Mouse (Mus musculus): ENCODE data around the gene Sema6d.
A peak's percentile ranks its signal among the peaks of the same experiment; 100 is the strongest.
"Not testable (repeated sequence)": the region's sequence is repeated elsewhere in the genome, so short reads cannot be mapped to it uniquely, and the experiment has no call there.

The Sema6d gene

GRCm38 (mm10) chr2:124298351-124298750 is 208.6 kb downstream of the Sema6d start:
- no peak for DNase-seq

- DNase-seq, result peak; percentile 7
Measured at GRCm38 (mm10) chr2:124298872-124299271, 209.1 kb downstream of the Sema6d start.

- no peak for DNase-seq
Measured at GRCm38 (mm10) chr2:124308605-124309004, 218.8 kb downstream of the Sema6d start.

GRCm38 (mm10) chr2:124309361-124310128 is 219.8 kb downstream of the Sema6d start:
- DNase-seq, result no peak

GRCm38 (mm10) chr2:124322528-124323215 is 232.9 kb downstream of the Sema6d start:
- DNase-seq, result no peak

GRCm38 (mm10) chr2:124324107-124324724 is 234.4 kb downstream of the Sema6d start:
- DNase-seq, result no peak

GRCm38 (mm10) chr2:124329473-124330130 is 239.8 kb downstream of the Sema6d start:
- DNase-seq, result no peak

GRCm38 (mm10) chr2:124332890-124333289 is 243.1 kb downstream of the Sema6d start:
- no peak for DNase-seq

- DNase-seq, result not testable (repeated sequence)
Measured at GRCm38 (mm10) chr2:124334655-124335054, 244.9 kb downstream of the Sema6d start.

- peak; percentile 40 for DNase-seq
Measured at GRCm38 (mm10) chr2:124338296-124338695, 248.5 kb downstream of the Sema6d start.

GRCm38 (mm10) chr2:124354191-124354590 is 264.4 kb downstream of the Sema6d start:
- DNase-seq, result no peak

GRCm38 (mm10) chr2:124354716-124355115 is 264.9 kb downstream of the Sema6d start:
- no peak for DNase-seq

GRCm38 (mm10) chr2:124369291-124369690 is 279.5 kb downstream of the Sema6d start:
- no peak for DNase-seq

GRCm38 (mm10) chr2:124369991-124370390 is 280.2 kb downstream of the Sema6d start:
- DNase-seq, result no peak

- no peak for DNase-seq
Measured at GRCm38 (mm10) chr2:124371363-124371762, 281.6 kb downstream of the Sema6d start.

GRCm38 (mm10) chr2:124385053-124385452 is 295.3 kb downstream of the Sema6d start:
- DNase-seq, result no peak

- no peak for DNase-seq
Measured at GRCm38 (mm10) chr2:124385722-124386121, 296.0 kb downstream of the Sema6d start.

GRCm38 (mm10) chr2:124388269-124388668 is 298.5 kb downstream of the Sema6d start:
- DNase-seq, result no peak

GRCm38 (mm10) chr2:124396733-124397132 is 307.0 kb downstream of the Sema6d start:
- no peak for DNase-seq

- no peak for DNase-seq
Measured at GRCm38 (mm10) chr2:124397304-124397703, 307.5 kb downstream of the Sema6d start.

GRCm38 (mm10) chr2:124399611-124400010 is 309.8 kb downstream of the Sema6d start:
- no peak for DNase-seq

GRCm38 (mm10) chr2:124401727-124402380 is 312.1 kb downstream of the Sema6d start:
- DNase-seq, result no peak

- DNase-seq, result no peak
Measured at GRCm38 (mm10) chr2:124403571-124403970, 313.8 kb downstream of the Sema6d start.
